32 mouse cellular contexts compared by ENCODE assay signal in the genomic region with DNA sequence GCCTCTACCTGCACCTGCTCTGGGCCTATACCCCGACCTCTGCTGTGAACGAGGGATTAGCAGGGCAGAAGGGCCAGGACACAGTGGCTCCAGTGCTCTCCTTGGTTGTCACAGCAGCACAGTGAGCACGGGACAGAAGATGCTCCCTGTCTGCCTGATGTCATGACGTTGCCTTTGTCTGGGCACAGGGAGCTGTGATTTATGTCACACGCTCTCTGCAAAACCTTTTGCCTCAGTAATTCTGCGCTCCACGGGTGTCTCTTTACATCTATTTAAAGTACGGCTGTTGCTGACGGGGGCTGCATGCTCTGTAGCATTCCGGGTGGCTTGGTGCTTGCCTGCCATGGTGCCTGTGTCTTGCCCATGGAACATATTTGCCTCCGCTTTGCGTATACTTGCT. TPM values are rescaled to one million over a fixed set of nuclear protein-coding genes. Genes with fewer than 3 reads are reported as not detected.
A peak's percentile ranks its signal among the peaks of the same experiment; 100 is the strongest.
DNase-seq lines count a peak whose midpoint lies in the region; ATAC-seq lines count a peak whose summit lies in the region.
"Had no signal": no experiment of that assay in that cellular context is flagged by ENCODE, and none has a peak within 500 bp of the region (broad histone marks: within the 10 kb centered on the region; RNA-seq: fewer than 3 reads in every experiment).

No protein-coding gene starts in this region.

- H3K27ac ChIP-seq in forebrain, embryonic 14.5 days (ENCODE audit: low read depth, low read length): no peak overlapping the region
- H3K27ac ChIP-seq in forebrain, embryonic 10.5 days: no peak overlapping the region
- peak overlapping the region; percentile 25; the same call in 1 of the 2 replicates for H3K27ac ChIP-seq in hindbrain, embryonic 13.5 days
- no peak overlapping the region for H3K27ac ChIP-seq in hindbrain, embryonic 10.5 days
- 0 out of 2 replicates have a peak overlapping the region, but pooled peaks have one; percentile 27 for H3K27ac ChIP-seq in neural tube, embryonic 11.5 days (ENCODE audit: low read depth, low read length)
- H3K27ac ChIP-seq: embryonic facial prominence, embryonic 15.5 days; heart, embryonic 10.5 days; limb, embryonic 10.5 days; liver, embryonic 15.5 days; lung, embryonic 15.5 days; stomach, postnatal 0 days had no signal

- WGBS in forebrain, embryonic 14.5 days: 66% methylated on average over 12 of the region's 12 CpGs
- WGBS in forebrain, embryonic 10.5 days: 71% methylated on average over 12 of the region's 12 CpGs
- 33% methylated on average over 12 of the region's 12 CpGs for WGBS in hindbrain, embryonic 13.5 days
- 50% methylated on average over 12 of the region's 12 CpGs for WGBS in hindbrain, embryonic 10.5 days
- WGBS in neural tube, embryonic 11.5 days: 32% methylated on average over 12 of the region's 12 CpGs

- H3K9ac ChIP-seq in forebrain, embryonic 14.5 days (ENCODE audit: low read length): no peak overlapping the region
- peak overlapping the region; percentile 29; the same call in 1 of the 2 replicates for H3K9ac ChIP-seq in hindbrain, embryonic 13.5 days
- H3K9ac ChIP-seq in neural tube, embryonic 11.5 days (ENCODE audit: low read length): no peak overlapping the region
- H3K9ac ChIP-seq: embryonic facial prominence, embryonic 15.5 days; liver, embryonic 15.5 days; lung, embryonic 15.5 days had no signal

- no peaks in the 10 kb centered on the region for H3K36me3 ChIP-seq in forebrain, embryonic 14.5 days (ENCODE audit: control insufficient read depth, insufficient read depth, low read length)
- H3K36me3 ChIP-seq in forebrain, embryonic 10.5 days (replicated peaks): no peaks in the 10 kb centered on the region
- no peaks in the 10 kb centered on the region for H3K36me3 ChIP-seq in hindbrain, embryonic 13.5 days
- no peaks in the 10 kb centered on the region for H3K36me3 ChIP-seq in hindbrain, embryonic 10.5 days
- no peaks in the 10 kb centered on the region for H3K36me3 ChIP-seq in neural tube, embryonic 11.5 days (ENCODE audit: control insufficient read depth, insufficient read depth, low read length)
- H3K36me3 ChIP-seq: embryonic facial prominence, embryonic 15.5 days; heart, embryonic 10.5 days; limb, embryonic 10.5 days; liver, embryonic 15.5 days; lung, embryonic 15.5 days had no signal

- H3K9me3 ChIP-seq in forebrain, embryonic 14.5 days (replicated peaks; ENCODE audit: control insufficient read depth, low read length): no peaks in the 10 kb centered on the region
- H3K9me3 ChIP-seq in forebrain, embryonic 10.5 days: no peaks in the 10 kb centered on the region
- H3K9me3 ChIP-seq in hindbrain, embryonic 13.5 days: no peaks in the 10 kb centered on the region
- H3K9me3 ChIP-seq in hindbrain, embryonic 10.5 days: no peaks in the 10 kb centered on the region
- H3K9me3 ChIP-seq in neural tube, embryonic 11.5 days (ENCODE audit: control insufficient read depth, low read length): no peaks in the 10 kb centered on the region
- H3K9me3 ChIP-seq: embryonic facial prominence, embryonic 15.5 days; heart, embryonic 10.5 days; limb, embryonic 10.5 days; liver, embryonic 15.5 days; lung, embryonic 15.5 days; megakaryocyte, embryonic 14.5 days had no signal

- intact Hi-C loops in left cerebral cortex, postnatal 25 days (cut with DNase I): no loop called here

- H3K4me3 ChIP-seq in forebrain, embryonic 14.5 days (ENCODE audit: low read depth, low read length): no peak overlapping the region
- no peak overlapping the region for H3K4me3 ChIP-seq in forebrain, embryonic 10.5 days
- H3K4me3 ChIP-seq in hindbrain, embryonic 13.5 days: no peak overlapping the region
- no peak overlapping the region for H3K4me3 ChIP-seq in hindbrain, embryonic 10.5 days
- no peak overlapping the region for H3K4me3 ChIP-seq in neural tube, embryonic 11.5 days (ENCODE audit: low read depth, low read length)
- H3K4me3 ChIP-seq: embryonic facial prominence, embryonic 15.5 days; heart, embryonic 10.5 days; limb, embryonic 10.5 days; liver, embryonic 15.5 days; lung, embryonic 15.5 days; megakaryocyte, embryonic 14.5 days; myocyte had no signal

- ATAC-seq in forebrain, embryonic 14.5 days: no peak
- ATAC-seq in hindbrain, embryonic 13.5 days (ENCODE audit: low FRiP score): 0 out of 2 replicates have a peak, but pooled peaks have one; percentile 29
- peak; percentile 54 for ATAC-seq in neural tube, embryonic 11.5 days (ENCODE audit: insufficient read depth, low FRiP score, low TSS enrichment)
- ATAC-seq: forebrain, embryonic 16.5 days; inflammation-experienced regulatory T-cells, adult 6 months had no signal

- no peak overlapping the region for H3K4me2 ChIP-seq in forebrain, embryonic 14.5 days (ENCODE audit: low read length)
- H3K4me2 ChIP-seq in hindbrain, embryonic 13.5 days: no peak overlapping the region
- H3K4me2 ChIP-seq in neural tube, embryonic 11.5 days (ENCODE audit: low read depth): no peak overlapping the region
- H3K4me2 ChIP-seq: embryonic facial prominence, embryonic 15.5 days; liver, embryonic 15.5 days; lung, embryonic 15.5 days had no signal

- H3K4me1 ChIP-seq in forebrain, embryonic 14.5 days (ENCODE audit: control insufficient read depth, insufficient read depth, low read length): peaks cover 10% of the 10 kb centered on the region
- H3K4me1 ChIP-seq in forebrain, embryonic 10.5 days: peaks cover 40% of the 10 kb centered on the region
- H3K4me1 ChIP-seq in hindbrain, embryonic 13.5 days (replicated peaks): peaks cover 63% of the 10 kb centered on the region
- H3K4me1 ChIP-seq in hindbrain, embryonic 10.5 days (replicated peaks): peaks cover 56% of the 10 kb centered on the region
- H3K4me1 ChIP-seq in neural tube, embryonic 11.5 days (ENCODE audit: control insufficient read depth, insufficient read depth, low read length): peaks cover 33% of the 10 kb centered on the region
- H3K4me1 ChIP-seq: liver, embryonic 15.5 days had no signal

- peaks cover 45% of the 10 kb centered on the region for H3K27me3 ChIP-seq in forebrain, embryonic 14.5 days (replicated peaks; ENCODE audit: control insufficient read depth, insufficient read depth, low read length)
- peaks cover 99% of the 10 kb centered on the region for H3K27me3 ChIP-seq in forebrain, embryonic 10.5 days (ENCODE audit: poor library complexity, severe bottlenecking)
- peaks cover 60% of the 10 kb centered on the region for H3K27me3 ChIP-seq in hindbrain, embryonic 13.5 days
- H3K27me3 ChIP-seq in hindbrain, embryonic 10.5 days (ENCODE audit: insufficient read depth, poor library complexity, severe bottlenecking): peaks cover 92% of the 10 kb centered on the region
- peaks cover 25% of the 10 kb centered on the region for H3K27me3 ChIP-seq in neural tube, embryonic 11.5 days (ENCODE audit: control insufficient read depth, insufficient read depth, low read length)

- peak; percentile 11 for DNase-seq in forebrain, embryonic 14.5 days (ENCODE audit: low spot score)
- no peak for DNase-seq in forebrain, embryonic 10.5 days (ENCODE audit: extremely low spot score, low spot score)
- no peak for DNase-seq in hindbrain, embryonic 10.5 days (ENCODE audit: low spot score)
- peak; percentile 52 for DNase-seq in neural tube, embryonic 11.5 days (ENCODE audit: low spot score)
- no peak for DNase-seq in neural tube, embryonic 10.5 days (ENCODE audit: extremely low spot score, low spot score)
- DNase-seq in urinary bladder, adult 2 months (ENCODE audit: low spot score): no peak
- no peak for DNase-seq in left cerebral cortex, postnatal 25 days (ENCODE audit: low spot score in 2 of 2)
- DNase-seq: adrenal gland, postnatal 10 days; cerebellum, adult 2 months; cerebellum, postnatal 36 days; gastrocnemius, postnatal 36 days; heart, postnatal 4 days; kidney, adult 2 months; kidney, postnatal 10 days; liver; lung, postnatal 36 days; right cerebral cortex, adult 18-20 months; thymus, adult 2 months; thymus, postnatal 4 days had no signal

RNA-seq across cellular contexts. Expression of a gene that starts 33.4 kb away (rescaled TPM):
- 20.3 and 20.7 TPM in 2 replicates for polyA plus RNA-seq in forebrain, embryonic 14.5 days (2014; fragmentation: Nextera tagmentation; extraction: Ambion mirVana)
- 1.2 and 1.5 TPM in 2 replicates for polyA plus RNA-seq in forebrain, embryonic 10.5 days (2016; fragmentation: Nextera tagmentation; extraction: Ambion mirVana)
- polyA plus RNA-seq in hindbrain, embryonic 13.5 days (2015; fragmentation: Nextera tagmentation; extraction: Ambion mirVana): 54.7 TPM in 2 replicates
- polyA plus RNA-seq in hindbrain, embryonic 10.5 days (2016; fragmentation: Nextera tagmentation; extraction: Ambion mirVana): 27.2 and 41.2 TPM in 2 replicates
- 44.0 and 45.8 TPM in 2 replicates for polyA plus RNA-seq in neural tube, embryonic 11.5 days (2014; fragmentation: Nextera tagmentation; extraction: Ambion mirVana)
- not detected in 2 replicates for polyA plus RNA-seq in urinary bladder, adult 2 months (2012; rRNA removed)
- under 1 TPM in 1 of 2 experiments, not detected in 1; 0.44 TPM for total RNA-seq in left cerebral cortex, postnatal 25 days (2021)
- total RNA-seq: adrenal gland, postnatal 10 days had no signal
- polyA plus RNA-seq: heart, embryonic 16.5 days; inflammation-experienced regulatory T-cells, adult 6 months; kidney, adult 2 months; myocyte; stomach, postnatal 0 days had no signal

RNA-seq across cellular contexts. Expression of a gene that starts 50.0 kb away (rescaled TPM):
- 0.05 TPM in 1 of 2 replicates, not detected in the other for polyA plus RNA-seq in forebrain, embryonic 14.5 days (2014; fragmentation: Nextera tagmentation; extraction: Ambion mirVana)
- not detected in 2 replicates for polyA plus RNA-seq in forebrain, embryonic 10.5 days (2016; fragmentation: Nextera tagmentation; extraction: Ambion mirVana)
- 0.60 and 0.79 TPM in 2 replicates for polyA plus RNA-seq in hindbrain, embryonic 13.5 days (2015; fragmentation: Nextera tagmentation; extraction: Ambion mirVana)
- polyA plus RNA-seq in hindbrain, embryonic 10.5 days (2016; fragmentation: Nextera tagmentation; extraction: Ambion mirVana): 0.09 and 0.22 TPM in 2 replicates
- 0.20 and 0.38 TPM in 2 replicates for polyA plus RNA-seq in neural tube, embryonic 11.5 days (2014; fragmentation: Nextera tagmentation; extraction: Ambion mirVana)
- 0.13 and 0.15 TPM in 2 replicates for polyA plus RNA-seq in urinary bladder, adult 2 months (2012; rRNA removed)
- total RNA-seq in left cerebral cortex, postnatal 25 days (2021): 1 to 10 TPM; 1.5 to 1.6 TPM
- polyA plus RNA-seq: inflammation-experienced regulatory T-cells, adult 6 months; limb, embryonic 10.5 days; liver, embryonic 15.5 days; small intestine, adult 2 months; stomach, postnatal 0 days had no signal

Comparison
In these comparisons a context has a peak if more than half of its experiments do, and no peak if none do; other contexts are left out.
1. DNase-seq: peak in forebrain, embryonic 14.5 days (single experiment) and neural tube, embryonic 11.5 days (single experiment); none in forebrain, embryonic 10.5 days (single experiment), hindbrain, embryonic 10.5 days (single experiment), neural tube, embryonic 10.5 days (single experiment), urinary bladder, adult 2 months (single experiment) and left cerebral cortex, postnatal 25 days (0 of 2).
2. H3K27ac ChIP-seq: peak in hindbrain, embryonic 13.5 days (single experiment) and neural tube, embryonic 11.5 days (single experiment); none in forebrain, embryonic 14.5 days (single experiment), forebrain, embryonic 10.5 days (single experiment) and hindbrain, embryonic 10.5 days (single experiment).